Mouse (Mus musculus) induced T-regulatory cell, adult 2 months (primary cell): Measurements from ENCODE around the gene Twf2.
"Not testable (repeated sequence)": the region's sequence is repeated elsewhere in the genome, so short reads cannot be mapped to it uniquely, and the experiment has no call there.

ENCODE experiments used
- DNase-seq: peaks from one replicate; pipeline ENCODE4 v3.0.0-alpha.2; 2012; ENCODE audit warnings: low read depth

The Twf2 gene

DNA sequence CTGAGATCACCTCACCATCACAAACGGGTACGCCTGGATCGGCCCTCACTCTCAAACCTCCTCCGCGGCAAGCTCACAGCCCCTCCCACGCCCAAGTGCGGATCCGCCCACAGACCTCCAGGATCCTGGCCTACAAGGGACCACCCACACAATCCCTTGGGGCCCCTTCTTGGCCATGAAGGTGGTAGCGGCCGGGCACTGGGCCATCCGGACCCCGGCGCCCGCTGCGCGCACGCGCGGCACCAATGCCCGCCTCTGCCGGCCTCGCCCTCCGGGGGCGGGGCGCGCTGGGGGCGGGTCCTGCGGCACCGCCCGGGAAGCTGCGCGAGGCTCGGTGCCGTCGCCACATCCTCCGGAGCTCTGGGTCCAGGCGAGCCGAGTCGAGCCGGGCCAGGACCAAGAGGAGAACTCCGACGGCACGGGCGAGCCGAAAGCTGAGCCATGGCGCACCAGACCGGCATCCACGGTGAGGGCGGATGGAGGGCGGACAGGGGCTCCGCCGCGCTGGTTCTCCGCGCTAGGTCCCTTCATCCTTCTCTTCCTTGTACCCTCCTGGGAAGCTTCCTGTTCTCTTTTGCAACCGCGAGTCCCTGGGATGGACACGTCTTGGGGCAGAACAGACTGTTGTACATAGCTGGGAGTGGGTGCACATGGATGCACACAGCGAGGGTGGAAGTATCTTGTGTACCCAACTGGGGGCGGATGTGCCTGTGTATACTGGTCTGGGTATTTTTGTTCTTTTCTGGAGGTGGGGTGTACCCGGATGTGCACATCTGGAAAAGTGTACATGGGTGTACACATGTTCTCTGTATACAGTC lies at the start of gene Twf2:
Gene Twf2, plus strand, starts transcription at position 290 of the 818 bp plus-strand sequence.
- DNase-seq = peak; percentile 94

- DNase-seq = no peak
Measured at GRCm38 (mm10) chr9:106154106-106154505, 48.8 kb upstream of the Twf2 start.

GRCm38 (mm10) chr9:106156419-106156818 lies 46.5 kb upstream of the Twf2 start:
- DNase-seq = peak; percentile 80

- DNase-seq = no peak
Measured at GRCm38 (mm10) chr9:106156921-106157622, 45.8 kb upstream of the Twf2 start.

GRCm38 (mm10) chr9:106157623-106157925 lies 45.3 kb upstream of the Twf2 start:
- DNase-seq = no peak

- DNase-seq = no peak
Measured at GRCm38 (mm10) chr9:106158037-106158491, 44.8 kb upstream of the Twf2 start, which contains the start of gene Glyctk. Gene Glyctk, minus strand, starts transcription at chr9:106158138.

DNA sequence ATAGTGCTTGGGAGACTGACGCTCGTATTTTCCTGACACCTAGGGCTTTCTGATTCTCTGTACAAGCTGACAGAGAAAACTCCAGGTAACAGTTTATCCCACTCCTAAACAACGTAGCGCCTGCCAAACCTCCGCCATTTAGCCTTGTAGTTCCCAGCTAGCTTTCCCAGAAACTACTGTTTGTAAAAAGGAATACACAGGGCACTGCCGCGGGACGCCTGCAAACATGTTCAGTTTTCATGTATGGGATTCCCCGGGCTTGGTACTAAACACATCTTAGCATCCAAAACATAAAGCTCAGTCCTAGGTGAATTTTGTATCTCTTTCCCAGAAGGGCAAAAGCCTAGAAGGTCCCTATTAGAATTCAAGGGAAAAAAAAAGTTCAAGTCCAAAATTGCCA lies 43.7 kb upstream of the Twf2 start:
- DNase-seq = no peak

DNA sequence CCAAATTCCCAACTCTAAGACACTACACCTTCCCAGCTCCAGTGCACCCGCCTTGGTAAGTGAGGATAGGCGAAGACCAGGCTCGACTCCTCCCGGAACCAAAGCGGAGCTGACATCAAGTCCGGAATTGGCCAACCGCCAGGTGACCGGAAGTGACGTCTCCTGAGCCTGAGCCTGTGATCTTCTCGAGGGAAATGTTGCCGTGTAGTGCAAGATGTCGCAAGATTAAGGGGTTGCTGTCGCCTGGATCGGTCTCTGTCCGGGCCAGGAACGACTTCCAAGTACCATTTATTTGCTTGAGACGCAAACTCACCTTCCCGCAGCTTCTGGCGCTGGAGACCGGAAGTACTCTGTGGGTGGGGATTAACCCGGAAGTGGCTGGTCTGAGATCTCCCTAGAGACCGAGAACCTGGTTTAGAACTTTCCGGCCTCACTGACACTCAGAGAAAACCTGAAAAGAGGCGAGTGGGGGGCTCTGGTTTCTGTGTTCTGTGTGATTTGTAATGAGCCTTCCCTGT lies 43.1 kb upstream of the Twf2 start:
- DNase-seq = peak; percentile 91

- DNase-seq = peak; percentile 61
Measured at GRCm38 (mm10) chr9:106160426-106160825, 42.5 kb upstream of the Twf2 start.

DNA sequence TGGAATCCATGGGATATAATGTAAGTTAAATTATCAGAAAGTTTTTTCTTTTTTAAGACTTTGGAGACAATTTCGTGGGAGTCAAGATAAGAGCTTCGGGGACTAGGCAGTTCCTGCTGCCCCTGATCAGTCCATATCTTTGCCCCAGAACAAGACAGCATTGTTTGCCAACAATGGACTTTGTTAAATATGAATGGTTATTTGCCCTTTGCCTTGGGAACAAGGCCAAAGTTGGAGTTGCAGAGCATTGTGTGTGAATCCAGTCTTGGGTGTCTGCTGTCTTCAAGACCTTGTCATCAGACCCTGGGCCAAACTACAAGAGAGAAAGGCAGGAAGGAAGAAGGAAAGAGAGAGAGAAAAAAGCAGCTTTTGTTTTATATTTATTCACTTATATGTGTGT lies 36.2 kb upstream of the Twf2 start:
- no peak for DNase-seq

GRCm38 (mm10) chr9:106167241-106167640 lies 35.7 kb upstream of the Twf2 start:
- DNase-seq = no peak

DNA sequence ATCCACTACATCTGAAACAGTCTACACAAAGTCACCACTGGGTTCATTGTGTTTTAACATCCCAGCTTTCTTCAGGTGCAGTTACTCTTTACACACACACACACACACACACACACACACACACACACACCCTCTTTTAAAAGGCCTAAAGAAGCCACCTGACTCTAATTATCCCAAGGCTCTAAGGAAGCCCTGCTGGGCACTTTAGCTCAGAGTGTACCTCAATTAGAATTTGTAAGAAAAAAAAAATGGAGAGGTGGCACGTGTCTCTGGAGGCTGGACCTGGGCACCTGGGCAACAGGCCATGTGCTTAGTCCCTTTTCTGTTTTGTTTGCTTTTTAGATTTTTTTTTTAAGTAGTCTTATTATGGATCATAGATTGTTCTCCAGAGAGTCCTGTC lies 35.2 kb upstream of the Twf2 start:
- no peak for DNase-seq

DNA sequence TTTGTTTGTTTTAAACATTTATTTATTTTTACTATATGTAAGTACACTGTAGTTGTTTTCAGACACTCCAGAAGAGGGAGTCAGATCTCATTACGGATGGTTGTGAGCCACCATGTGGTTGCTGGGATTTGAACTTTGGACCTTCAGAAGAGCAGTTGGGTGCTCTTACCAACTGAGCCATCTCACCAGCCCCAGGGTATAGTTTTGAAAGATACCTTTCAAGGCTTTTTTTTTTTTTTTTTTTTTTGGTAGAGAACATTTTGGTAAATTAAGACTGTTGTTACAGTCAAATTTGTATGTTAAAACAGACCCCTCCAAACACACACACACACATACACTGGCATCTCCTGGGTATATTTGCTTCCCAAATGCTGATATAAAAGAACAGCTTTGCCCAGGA lies 33.9 kb upstream of the Twf2 start:
- not testable (repeated sequence) for DNase-seq

DNA sequence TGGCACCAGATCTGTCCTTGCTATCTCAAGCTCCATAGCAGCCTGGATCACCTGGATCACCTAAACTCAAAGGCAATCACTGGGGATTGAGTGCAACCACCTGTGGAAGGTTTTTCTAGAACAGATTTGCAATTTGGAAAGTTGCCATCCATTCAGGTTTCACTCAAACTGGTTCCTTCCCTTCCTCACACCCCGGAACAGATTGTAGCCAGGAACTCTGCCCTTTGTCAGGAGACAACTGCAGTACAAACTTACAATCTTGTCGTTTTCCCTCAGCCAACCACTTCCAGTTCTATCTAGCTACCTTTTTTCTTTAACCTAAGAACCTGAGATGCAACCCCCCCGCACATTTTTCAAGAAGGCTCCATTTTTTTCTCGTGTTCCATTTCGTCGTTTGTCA lies 33.0 kb upstream of the Twf2 start:
- DNase-seq = no peak

- peak; percentile 97 for DNase-seq
Measured at GRCm38 (mm10) chr9:106170556-106171345, 32.2 kb upstream of the Twf2 start, which contains the start of gene Wdr82. Gene Wdr82, plus strand, starts transcription at chr9:106170928.

- peak; percentile 52 for DNase-seq
Measured at GRCm38 (mm10) chr9:106171346-106172158, 31.4 kb upstream of the Twf2 start.

DNA sequence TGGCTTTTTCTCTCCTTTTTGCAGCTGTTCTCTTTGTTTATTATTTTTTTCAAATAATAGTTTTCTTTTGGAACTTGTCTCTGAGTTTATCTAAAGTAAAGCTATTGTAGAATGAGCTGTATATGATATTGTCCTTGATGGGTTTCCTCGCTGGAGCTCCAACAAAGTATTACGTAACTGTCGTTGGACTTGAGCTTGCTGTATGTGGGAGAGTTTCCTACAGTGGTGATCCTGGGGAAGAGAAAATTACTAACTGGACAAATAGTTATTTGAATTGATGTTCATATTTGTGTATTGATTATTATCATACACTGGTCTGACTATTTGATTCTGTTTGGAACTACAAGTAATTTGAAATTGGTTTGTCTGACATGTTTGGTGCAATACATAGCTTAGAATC lies 30.4 kb upstream of the Twf2 start:
- DNase-seq = no peak

- no peak for DNase-seq
Measured at GRCm38 (mm10) chr9:106173363-106173762, 29.5 kb upstream of the Twf2 start.

DNA sequence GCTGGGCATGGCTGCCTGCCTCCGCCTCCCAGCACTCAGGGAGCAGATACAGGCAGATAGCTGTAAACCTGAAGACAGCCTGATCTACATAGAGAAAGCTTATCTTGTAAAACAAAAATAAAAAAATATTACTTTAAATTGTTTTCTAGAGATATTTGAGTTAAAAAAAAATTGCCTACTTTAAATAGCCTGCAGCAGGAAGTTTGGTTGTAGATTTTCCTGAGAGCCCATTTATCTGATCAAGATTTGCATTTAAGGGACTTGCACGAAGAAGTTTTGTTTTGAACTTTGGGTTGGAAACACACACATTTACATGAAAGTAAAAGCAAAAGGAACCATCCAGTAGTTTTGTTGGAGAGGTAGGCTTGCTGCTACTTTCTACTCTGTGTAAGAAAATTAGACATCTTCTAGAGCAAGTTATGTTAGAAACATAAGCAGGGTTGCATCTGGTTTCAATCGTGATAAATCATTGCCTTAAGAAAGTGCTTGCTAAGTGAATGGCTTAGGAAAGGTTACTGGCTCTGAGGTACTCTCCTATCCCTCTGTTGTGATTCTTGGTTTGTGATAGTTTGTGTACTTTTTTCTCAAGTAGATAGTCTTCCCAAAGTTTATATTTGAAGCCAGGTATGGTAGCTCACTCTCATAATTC lies 27.2 kb upstream of the Twf2 start:
- peak; percentile 65 for DNase-seq

GRCm38 (mm10) chr9:106176769-106177168 lies 26.1 kb upstream of the Twf2 start:
- peak; percentile 51 for DNase-seq

- DNase-seq = peak; percentile 31
Measured at GRCm38 (mm10) chr9:106177799-106178198, 25.1 kb upstream of the Twf2 start.
